Mouse (Mus musculus): ENCODE measurements around the gene Pla2g10.

DNA sequence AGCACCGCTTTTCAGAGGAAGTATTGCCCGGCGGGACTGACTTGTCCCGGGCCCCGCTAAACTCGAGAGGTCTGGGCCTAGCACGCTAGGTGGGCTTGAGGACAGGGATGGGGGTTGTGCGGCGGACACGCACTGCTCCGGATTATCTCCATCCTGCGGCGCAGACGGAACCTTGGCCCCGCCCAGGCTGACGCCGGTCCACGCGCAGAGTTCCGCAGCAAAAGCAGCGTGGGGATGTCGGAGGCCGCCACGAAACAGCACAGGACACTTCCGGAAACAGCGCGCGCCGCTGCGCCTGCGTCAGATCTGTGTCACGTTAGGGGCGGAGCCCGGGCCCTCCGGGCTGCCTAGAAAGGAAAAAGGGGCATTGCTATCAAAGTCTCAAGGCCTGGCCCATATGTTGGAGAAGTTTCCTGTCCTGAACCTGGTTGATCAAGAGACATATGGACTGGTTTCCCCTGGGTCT lies 62.9 kb downstream of the Pla2g10 start, which contains the start of gene Parn:
- no peak for TF ChIP-seq GATA1 (IDR thresholded peaks at IDR 0.05; ENCODE audit: low read length)
- no peak for TF ChIP-seq TAL1 (IDR thresholded peaks at IDR 0.05; ENCODE audit: low read length)
